Mouse (Mus musculus) ES-E14 (cell line): Measurements from ENCODE around the gene Ntrk2.

ENCODE experiments used
- HCFC1 ChIP-seq: IDR thresholded peaks from 2 replicates; pipeline ENCODE4 v1.6.1; 2012; ENCODE audit warnings: low read length, inconsistent platforms, borderline replicate concordance; ENCODE audit not compliant: insufficient read depth
- ZNF384 ChIP-seq: IDR thresholded peaks from 2 replicates; pipeline ENCODE4 v1.6.1; 2012; ENCODE audit warnings: low read depth, low read length, inconsistent platforms

GRCm38 (mm10) chr13:58853685-58854084 lies 47.3 kb downstream of the Ntrk2 start:
- no peak for TF ChIP-seq HCFC1
- no peak for TF ChIP-seq ZNF384
